Mouse (Mus musculus) G1E (cell line): Measurements from ENCODE around the gene Nags.

Experiments used
- CTCF ChIP-seq: IDR thresholded peaks from 2 replicates; pipeline ENCODE4 v1.5.1; 2012; ENCODE audit warnings: low read depth, low read length, inconsistent platforms, mixed read lengths
- GATA1 ChIP-seq: IDR thresholded peaks from 2 replicates; pipeline ENCODE4 v1.6.1; 2012; ENCODE audit warnings: borderline replicate concordance, low read length, inconsistent platforms, mixed read lengths
- TAL1 ChIP-seq: conservative IDR thresholded peaks from 2 replicates; pipeline ENCODE4 v1.6.1; 2012; ENCODE audit warnings: low read depth, low read length, inconsistent platforms, mixed read lengths

DNA sequence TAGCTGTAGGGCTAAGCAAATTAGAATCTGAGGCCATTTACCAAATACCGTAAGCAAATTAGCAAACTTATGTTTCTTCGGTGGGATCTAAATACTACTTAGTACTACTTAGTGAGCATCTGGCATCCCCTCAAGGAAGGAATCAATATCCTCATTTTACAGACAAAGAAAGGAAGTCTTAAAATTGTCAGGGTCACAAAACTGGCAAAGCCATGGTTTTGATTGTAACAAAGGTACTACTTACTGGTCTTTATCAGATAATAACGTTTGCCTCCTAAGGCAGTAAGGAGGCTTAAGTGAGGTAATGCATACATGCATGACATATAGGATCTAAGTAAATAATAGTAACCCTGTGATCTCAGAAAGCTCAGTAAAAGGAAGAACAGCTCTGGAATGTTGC, 40.4 kb downstream of the Nags start:
- TF ChIP-seq GATA1 (no peak), CTCF (no peak), TAL1 (no peak)
